Mouse (Mus musculus): ENCODE measurements around the gene Iqsec1.

Gene Iqsec1

DNA sequence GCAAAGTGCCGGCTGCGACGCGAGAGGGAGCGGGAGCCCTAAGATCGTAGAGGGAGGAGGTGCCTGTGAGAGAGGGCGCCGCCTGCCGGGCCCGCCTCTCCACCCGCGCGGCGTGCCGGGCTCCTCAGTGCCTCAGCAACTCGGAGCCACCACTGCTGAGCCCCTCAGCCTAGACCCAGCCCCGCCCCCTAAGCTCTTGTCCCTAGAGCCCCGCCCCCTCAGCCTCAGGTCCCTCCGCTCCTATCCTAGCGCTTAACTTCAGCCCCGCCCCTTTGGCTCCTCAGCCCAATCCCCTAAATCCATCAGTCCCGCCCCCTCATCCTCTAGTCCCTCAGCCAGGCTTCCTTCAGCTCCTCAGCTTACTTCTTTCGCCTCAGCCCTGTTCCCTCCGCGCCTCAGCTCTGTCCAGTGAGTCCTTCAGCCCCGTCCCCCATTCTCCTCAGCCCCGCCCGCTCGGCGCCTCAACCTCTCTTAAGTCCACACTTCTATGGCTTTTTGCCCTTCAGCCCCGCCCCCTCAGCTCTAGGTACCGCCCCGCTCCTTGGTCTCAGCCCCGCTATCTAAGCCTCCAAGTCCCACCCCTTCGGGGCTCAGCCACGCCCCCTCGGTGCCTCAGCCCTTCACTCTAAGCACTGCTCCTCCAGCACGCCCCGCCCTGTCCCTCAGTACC is at the start of gene Iqsec1:
TSS of gene Iqsec1 (minus strand) at position 38 of the 670 bp plus-strand sequence.
- no peak for DNase-seq (ENCODE audit: low spot score)

DNA sequence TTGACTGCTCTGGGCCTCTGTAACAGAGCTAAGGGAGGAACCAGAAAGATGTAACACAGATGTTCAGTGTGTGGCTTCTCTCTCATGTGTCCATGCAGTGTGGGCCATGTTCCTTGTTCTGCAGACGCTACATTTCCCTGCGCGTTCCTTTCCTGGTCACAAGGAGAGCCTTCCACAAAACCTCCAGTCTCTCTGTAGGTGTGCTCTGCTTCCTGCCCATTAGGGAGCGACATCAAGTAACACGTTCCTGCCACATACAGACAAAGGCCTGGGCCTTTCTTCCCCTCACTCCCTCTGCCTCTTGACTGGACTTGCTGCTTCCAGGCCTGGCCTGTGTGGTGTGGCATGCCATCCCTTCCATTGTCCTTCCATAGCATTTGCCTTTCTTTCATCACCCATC is 39.8 kb upstream of the Iqsec1 start:
- DNase-seq (ENCODE audit: low spot score) = no peak

DNA sequence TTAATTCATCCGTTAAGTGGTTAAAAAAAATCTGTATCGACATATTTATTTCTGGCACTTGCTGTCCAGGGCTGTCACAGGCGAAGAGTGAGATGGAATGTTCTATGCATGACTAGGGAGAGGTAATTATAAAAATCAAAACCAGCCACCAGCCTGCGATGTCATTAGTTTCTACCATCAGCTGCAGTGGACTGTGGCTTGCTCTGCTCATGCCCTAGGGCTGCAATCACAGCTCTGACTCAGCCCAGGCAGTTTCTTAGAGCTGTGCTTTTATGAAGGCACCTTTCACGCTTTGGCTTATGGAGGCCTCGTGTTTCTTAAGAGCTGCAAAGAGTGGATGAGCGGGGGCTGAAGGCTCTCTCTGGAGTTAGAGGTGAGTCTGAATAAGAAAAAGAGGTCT is 32.3 kb upstream of the Iqsec1 start:
- DNase-seq (ENCODE audit: low spot score) = no peak

DNA sequence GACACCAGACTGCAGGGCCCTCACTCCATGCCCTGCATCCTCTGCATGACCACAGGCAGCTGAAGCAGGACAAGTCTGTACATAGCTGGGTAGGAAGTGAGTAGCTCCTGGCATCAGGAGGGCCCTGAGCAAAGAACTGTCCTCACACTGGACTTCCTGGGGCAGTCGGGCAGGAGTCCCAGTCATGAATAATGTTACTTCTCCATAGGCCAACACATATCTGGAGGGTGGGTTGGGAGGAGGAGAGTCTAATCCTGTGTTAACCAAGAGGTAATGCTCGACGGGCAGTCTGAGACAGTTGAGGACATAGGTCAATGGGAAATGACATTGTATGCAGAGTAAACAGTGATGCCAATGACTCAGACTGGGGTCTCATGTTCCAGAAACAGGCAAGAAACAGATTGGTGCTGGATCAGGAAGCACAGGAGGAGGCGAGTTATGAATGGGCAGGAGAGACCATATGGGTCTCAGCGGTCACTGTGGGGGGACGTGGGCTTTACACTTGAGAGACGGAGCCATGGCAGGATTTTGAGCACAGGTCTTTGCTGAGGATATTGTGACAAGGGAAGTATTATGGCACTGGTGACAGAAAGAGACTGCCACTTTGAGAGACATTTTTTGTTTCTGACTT is 28.2 kb upstream of the Iqsec1 start:
- DNase-seq (ENCODE audit: low spot score) = no peak

DNA sequence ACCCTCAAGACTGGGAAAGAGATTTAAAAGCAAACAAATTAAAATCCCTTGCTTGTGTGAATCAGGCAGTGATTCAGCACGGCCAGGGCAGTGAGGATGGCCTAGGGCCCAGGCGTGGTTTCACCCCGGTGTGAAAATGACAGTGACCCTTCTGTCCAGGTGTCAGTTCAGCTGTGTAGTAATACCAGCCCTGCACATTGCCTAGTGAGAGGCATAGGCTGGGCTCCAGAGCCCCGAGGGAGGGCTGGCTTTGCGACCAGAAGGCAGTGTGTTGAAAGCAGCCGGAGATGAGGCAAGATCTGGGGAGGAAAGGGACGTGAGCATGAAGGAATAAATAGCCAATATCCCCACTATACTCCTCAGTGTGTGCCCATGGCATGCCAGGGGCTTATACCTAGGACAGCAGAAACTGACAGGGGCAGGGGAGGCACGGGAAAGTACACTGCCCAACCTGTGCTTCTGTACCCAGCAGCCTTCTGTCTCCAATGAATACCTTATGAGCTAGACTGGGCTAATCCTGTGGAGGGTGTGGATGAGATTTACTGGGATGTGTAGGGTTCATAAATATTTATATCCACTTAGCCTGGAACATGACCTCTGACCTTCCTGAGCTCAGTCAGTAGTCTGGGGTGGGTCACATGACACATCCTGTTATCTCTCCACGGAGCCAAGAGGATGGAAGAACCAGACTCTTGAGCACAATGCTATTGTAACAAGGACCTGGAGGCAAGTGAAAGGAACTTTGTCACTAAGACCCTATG is 25.9 kb upstream of the Iqsec1 start:
- peak; percentile 51 for DNase-seq (ENCODE audit: low spot score)

DNA sequence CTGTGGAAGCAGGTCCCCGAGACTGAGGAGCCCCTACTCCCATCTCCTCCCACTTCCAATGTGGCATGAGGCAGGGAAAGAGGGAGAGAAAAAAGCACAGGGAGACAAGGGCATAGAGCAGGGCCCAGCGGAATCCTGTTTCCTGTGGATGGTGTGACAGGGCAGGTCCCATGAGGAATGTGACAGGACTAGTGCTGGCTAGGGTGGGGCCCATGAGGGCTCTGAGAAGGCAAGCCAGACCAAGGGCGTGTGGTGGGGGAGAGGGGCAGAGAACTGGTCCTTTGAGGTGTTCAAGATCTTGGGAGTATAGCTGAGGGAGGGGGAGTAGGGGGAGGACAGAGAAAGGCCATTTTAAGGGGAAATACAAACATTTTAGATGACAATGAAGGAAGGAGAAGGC is 24.0 kb upstream of the Iqsec1 start:
- no peak for DNase-seq (ENCODE audit: low spot score)

DNA sequence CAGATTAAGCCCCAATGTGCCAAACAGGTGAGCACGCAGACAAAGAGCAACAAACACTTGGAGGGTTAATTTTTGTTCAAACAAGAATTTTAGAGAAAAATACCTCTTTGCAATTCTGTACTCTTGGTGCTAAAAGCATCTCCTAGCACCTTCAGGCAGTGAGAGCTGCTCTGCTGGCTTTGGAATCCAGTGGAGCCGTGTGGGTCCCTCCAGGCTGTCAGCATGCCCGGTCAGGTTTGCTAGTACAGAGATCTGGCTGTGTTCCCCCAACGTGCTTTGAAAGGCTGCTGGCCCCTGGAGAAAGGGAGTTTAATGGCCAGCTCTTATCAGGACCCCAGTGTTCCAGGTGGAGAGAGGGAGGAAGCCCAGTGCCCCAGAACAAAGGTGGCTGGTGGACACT is 23.1 kb upstream of the Iqsec1 start:
- DNase-seq (ENCODE audit: low spot score) = no peak

DNA sequence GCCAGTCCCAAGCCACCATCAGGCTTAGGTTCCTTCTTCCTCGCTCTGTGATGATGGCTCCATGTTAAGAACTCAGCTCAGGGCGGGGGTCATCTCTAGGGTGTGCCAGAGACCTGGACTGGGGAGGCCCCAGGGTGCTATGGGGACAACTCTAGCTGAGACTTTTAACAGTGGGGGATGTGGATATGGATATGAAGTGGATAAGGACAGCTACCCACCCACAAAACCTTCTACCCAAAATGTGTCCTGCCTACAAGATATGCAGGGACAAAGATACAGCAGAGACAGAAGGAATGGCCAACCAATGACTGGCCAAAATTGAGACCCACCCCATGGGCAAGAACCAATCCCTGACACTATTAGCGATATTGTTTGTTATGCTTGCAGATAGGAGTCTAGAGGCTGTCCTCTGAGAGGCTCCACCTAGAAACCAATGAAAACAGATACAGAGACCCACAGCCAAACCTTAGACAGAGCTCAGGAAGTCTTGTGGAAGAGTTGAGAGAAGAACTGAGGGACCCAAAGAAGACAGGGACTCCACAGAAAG is 19.9 kb upstream of the Iqsec1 start:
- DNase-seq (ENCODE audit: low spot score) = no peak

DNA sequence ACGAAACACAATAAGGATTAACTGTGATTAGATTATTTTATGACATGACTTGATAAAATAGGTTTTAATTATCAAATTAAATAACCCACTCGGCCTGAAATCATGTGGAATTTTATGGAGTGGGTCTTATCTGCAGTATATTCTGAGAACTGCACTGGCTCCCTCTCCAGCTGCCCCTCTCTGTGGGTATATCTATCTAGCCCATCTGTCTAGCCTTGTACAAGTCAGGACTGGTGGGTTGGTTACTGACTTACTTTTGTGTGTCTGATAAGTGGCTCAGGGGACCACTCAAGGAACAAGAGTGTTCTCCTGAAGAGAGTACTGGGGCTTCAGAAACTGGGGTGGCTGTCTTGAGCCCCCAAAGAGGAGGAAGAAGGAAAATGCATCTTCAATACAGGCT is 18.7 kb upstream of the Iqsec1 start:
- no peak for DNase-seq (ENCODE audit: low spot score)

DNA sequence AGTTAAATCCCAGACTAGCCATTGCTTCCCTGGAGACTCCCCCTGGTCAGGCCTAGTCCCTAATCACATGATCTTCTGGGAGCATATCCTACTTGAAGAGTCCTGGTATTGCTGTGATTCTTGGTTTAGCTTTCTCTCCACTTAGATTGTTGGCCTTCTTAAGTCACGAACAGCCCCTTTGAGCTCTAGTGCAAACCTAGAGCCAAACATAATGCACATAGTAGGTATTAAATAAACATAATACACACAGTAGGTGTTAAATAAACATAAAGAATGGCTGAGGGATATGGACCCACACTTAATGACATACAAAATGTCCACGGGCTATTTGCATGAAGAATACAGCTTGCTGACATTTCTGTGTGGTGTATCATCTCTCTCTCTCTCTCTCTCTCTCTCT is 15.7 kb upstream of the Iqsec1 start:
- DNase-seq (ENCODE audit: low spot score) = no peak

DNA sequence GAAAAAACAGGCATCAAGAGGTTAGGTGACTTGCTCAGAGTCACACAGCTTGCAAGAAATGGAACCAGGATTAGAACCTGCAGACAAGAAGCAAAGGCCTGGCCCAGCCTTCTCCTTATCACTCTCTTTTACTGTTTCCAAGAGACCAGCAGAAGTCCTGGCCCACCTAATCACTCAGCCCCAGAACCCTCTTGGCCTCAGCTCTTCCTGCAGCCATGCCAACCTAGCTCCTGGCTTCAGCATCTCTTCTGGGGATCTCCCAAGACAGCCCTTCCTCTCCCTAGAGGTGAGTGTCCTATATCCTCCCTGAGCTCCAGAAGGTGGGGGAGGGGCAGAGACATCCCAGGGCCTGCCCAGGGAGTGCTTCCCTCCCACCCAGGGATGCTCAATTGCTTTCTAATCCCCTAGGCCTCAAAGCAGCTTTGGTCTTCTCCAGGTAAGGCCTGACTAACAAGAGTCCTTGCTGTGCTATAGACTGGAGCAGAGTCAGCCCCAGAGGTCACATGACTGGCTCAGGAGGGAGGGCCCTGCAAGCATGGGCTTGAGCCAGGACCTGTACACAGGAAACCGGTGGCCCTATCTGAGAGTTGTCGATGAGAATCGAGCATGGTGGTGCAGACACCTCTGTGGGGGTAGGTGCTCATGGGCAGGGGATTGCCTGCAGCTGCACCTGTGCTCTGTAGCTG is 15.0 kb upstream of the Iqsec1 start:
- no peak for DNase-seq (ENCODE audit: low spot score)

DNA sequence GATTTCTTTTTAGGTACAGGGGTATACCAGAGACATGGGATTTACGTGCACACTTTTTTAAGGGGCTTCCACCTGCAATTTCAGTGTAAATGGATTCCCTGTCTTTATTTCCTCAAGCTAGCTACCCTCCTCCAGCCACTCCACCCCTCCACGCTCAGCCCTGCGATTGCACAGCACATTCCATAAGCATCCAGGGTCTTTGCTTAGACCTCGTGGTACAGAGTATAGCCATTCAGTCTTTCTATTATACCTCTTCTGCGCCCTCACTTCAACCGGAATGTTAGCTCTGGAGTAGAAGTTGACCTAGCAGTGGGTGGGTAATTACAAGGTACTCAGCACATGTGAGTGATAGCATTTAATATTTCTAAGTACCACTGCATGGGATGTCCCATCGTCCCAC is 13.1 kb upstream of the Iqsec1 start:
- no peak for DNase-seq (ENCODE audit: low spot score)

DNA sequence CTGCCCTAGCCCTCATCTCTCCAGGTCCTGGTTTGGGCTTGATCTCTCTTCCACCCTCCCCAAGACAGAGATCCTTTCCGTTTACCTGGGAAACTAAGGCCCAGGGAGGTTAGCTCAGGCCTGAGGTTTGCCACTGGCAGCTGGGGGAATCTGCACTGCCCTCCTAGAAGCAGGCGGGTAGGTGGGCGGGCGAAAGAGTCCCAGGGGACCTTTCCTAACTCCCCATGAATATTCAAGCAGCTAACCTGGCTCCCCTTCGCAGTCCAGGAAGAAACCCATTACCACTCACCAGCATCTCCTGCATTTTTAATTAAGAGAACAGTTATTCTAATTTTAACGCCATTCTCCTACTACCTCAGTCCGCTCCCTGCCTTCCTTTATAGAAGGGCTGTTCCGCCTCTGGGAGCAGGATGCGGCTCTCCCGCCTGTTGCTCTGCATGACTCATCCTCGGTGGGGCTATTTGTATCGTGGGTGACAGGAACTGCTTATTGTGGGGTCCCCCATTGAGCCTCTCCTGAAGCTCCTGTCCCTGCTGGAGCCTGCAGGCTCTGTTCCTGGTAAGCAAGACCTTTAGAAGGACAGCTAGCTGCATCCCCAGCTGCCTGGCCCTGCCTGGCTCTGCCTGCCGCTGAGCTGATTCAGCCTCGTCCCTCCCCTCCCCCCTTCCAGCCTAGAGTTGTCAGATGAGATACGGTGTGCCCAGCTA is 12.5 kb upstream of the Iqsec1 start:
- DNase-seq (ENCODE audit: low spot score) = no peak

DNA sequence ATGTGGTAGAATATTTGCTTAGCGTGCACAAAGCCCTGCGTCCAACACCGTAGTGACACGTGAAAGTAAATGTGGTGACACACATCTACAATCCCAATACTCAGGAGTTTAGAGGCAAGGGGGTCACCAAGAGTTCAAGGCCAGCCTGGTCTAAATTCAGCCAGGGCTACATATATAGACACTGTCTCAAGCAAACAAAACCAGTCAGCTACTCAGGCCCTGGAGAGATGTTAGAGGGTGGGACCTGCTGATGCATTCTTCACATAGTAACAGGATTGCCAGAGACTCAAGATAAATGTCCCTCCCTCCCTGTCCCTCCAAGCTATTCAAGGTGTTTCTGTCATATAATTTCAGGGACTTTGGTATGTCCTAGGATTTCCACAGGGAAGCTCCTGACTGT is 10.7 kb upstream of the Iqsec1 start:
- no peak for DNase-seq (ENCODE audit: low spot score)

DNA sequence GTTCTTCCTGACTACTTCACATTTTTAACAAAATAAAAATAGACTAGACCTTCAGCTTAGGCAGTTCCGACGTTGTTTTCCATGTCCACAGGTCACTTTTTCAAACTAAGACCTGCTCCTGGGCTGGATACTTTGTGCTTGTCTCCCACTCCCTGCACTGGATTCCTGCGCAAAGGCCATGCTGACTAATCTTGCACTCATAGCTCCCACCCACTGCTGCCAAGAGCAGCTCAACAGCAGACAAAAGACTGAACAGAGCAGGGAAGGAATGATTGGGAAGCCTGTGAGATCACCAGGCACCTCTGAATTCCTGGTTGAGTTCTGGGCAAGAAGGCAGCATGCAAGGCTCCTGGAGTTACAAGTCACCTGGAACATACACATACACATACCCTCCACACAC is 8.5 kb upstream of the Iqsec1 start:
- DNase-seq (ENCODE audit: low spot score) = peak; percentile 27

DNA sequence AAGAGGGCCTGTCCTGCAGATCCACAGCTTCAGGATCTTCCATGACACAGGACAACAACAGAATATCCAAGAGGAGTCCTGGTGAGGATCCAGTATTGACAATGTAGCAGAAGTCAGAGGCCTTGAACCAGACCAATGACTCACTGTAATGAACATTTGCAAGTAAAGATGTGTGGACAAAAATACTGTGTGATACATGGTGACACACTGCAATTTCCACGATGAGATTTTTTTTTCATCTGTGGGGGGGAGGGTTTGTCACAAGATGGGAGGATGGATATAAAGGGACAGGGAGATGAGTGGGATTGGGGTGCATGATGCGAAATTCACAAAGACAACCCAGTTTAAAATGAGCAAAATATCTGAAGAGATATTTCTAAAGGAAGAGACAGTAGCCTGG is 7.7 kb upstream of the Iqsec1 start:
- no peak for DNase-seq (ENCODE audit: low spot score)

DNA sequence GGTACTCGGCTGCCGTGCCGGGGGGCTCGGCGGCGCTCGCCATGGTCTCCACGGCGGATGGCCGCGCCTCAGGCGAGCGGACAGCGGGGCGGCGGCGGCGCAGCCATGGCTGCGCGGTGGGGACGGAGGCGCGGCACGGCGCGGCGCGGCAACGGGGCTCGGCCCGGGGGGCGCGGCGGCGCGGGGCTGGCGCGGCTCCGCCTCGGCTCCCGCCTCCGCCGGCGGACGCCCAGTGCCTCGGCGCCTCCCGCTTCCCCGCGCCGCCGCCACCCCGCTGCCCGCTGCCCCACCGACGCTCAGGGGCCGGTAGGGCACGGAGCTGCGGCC is 223 bp downstream of the Iqsec1 start:
- no peak for DNase-seq (ENCODE audit: low spot score)

DNA sequence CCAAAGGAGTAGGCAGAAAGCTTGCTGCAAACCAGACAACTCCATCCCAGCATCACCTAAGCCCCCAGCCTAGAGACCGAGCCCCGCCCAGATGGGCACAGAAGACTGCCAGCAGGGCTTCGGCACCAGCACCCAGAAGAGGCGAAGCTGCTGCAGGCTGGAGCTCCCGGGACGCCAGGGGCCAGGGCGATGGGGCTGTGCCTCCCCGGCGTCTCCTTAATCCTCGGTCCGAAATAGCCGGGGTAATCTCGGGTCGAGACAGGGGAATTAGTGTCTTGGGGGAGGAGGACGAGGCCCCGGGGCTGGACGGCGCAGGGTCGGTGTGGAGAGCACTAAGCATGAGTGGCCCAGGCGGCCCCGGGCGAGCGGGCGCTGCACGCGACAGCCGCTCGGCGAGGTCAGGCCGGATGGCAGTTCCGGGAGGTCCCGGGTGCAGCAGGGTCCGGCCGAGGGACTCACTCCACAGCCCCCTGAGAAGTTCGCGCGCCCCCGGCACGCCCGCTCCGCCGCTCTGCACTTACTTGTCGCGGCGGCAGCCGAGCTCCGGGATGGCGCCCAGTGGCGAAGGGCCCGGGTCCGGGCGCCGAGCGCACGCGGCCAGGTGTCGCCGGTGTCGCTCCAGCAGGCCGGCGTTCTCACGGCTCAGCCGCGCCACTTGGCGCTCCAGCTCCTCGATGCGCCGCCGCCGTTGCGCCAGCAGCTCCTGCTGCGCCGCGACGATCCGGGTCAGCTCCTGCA is 755 bp downstream of the Iqsec1 start:
- DNase-seq (ENCODE audit: low spot score) = no peak

DNA sequence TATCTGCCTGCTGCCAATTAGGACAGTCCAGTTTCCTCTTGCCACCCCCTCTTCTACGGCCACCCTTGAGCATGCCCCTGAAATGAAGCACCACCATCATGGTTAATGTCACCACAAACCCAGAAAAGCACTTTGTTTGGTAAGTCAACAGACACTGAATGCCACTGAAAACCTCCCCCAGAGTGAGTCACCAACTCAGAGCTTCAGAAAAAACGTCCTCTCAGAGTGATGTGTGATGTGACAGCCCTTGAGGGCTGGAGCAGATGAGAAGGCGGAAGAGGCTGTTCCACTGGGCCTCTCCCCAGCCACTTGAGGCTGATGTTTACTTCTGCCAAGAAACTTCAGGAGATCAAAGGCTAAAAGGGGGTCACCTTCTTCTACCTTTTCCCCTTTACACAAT is 4.4 kb downstream of the Iqsec1 start:
- DNase-seq (ENCODE audit: low spot score) = no peak

DNA sequence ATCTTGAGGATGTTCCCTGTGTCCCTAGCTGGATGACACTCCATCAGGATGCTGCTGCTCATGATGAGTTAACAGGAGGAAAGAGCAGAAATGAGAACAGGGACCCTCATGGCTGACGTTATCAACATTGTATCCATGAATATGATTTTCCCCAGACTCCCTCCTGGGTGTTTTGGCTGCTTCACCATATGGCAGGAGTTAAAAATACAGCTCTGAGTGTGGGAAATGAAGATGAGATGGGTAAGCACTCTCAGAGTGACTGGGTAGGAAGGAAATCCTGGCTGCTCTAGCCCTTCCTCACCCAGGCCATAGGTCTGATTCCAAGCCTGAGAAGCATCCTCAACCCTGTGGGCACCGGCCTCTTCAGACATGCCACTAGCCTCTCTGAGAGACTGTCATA is 14.2 kb downstream of the Iqsec1 start:
- DNase-seq (ENCODE audit: low spot score) = no peak

DNA sequence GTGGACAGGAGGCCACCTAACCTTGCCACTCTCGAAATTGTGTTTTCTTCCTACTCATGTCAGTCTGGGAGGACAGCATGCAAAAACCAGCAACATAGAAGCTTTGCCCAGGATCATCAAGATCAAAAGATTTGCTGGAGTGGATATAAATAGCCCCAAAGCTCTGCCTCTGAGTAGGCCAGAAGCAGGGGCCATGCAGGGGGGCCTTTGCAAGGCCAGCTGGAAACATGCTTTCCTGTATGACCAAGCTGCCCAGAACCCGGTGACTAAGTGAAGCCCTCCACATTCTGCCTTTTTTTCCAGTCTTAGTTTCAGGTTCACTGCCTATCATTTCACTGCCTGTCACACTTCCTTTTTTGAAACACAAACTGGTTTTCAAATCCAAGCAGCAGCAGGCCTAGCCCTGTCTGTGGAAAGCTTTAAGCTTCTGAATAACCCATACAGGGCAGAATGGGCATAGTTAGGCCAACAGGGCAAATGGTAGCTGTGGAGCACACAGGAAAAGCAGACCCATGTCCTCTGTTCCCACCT is 19.1 kb downstream of the Iqsec1 start:
- DNase-seq (ENCODE audit: low spot score) = no peak
